Mouse (Mus musculus): Measurements from ENCODE around the gene Pitpnm1.

GRCm38 (mm10) chr19:4079594-4079993 is 20.2 kb upstream of the Pitpnm1 start:
- no peak for TF ChIP-seq CTCF (IDR thresholded peaks at IDR 0.05; ENCODE audit: borderline replicate concordance, insufficient read depth, low read length)
- no peak for TF ChIP-seq POLR2A (IDR thresholded peaks at IDR 0.05; ENCODE audit: low read depth, low read length)
